Mouse (Mus musculus) heart, adult 18-20 months (tissue): ENCODE data around the gene Gm10413. TPM values are rescaled to one million over a fixed set of nuclear protein-coding genes. Genes with fewer than 3 reads are reported as not detected.
"Not testable (repeated sequence)": the region's sequence is repeated elsewhere in the genome, so short reads cannot be mapped to it uniquely, and the experiment has no call there.

ENCODE experiments used
- DNase-seq, 2 experiments: peaks; one replicate each; pipeline ENCODE4 v3.0.0; 2021 to 2022; ENCODE audit warnings: mixed read lengths in 1 of 2
- long read RNA-seq, 2 experiments: library from polyadenylated mRNA; stranded (forward); transcript quantifications; one replicate each; pipeline ENCODE4 v2.0.0; 2021
- total RNA-seq, 2 experiments: library from RNA; stranded (reverse); gene quantifications; 2 replicates each; pipeline ENCODE4 v1.2.3; 2021

The Gm10413 gene
- total RNA-seq, result not detected
- long read RNA-seq, experiment 1, result 0 reads
- long read RNA-seq, experiment 2, result 0 reads

- DNase-seq, result not testable (repeated sequence)
Measured at GRCm38 (mm10) chr14:3394793-3395192, at the start of gene Gm10413. TSS of gene Gm10413 (plus strand) at chr14:3395093.

GRCm38 (mm10) chr14:3412314-3412713 is 17.4 kb downstream of the Gm10413 start, which contains the start of gene Gm10409:
TSS of gene Gm10409 (plus strand) at chr14:3412614.
- not testable (repeated sequence) for DNase-seq

- not testable (repeated sequence) for DNase-seq
Measured at GRCm38 (mm10) chr14:3427803-3428202, 32.9 kb downstream of the Gm10413 start, which contains the start of gene Gm3005. TSS of gene Gm3005 (plus strand) at chr14:3428103.

- not testable (repeated sequence) for DNase-seq
Measured at GRCm38 (mm10) chr14:3449079-3449478, 54.2 kb downstream of the Gm10413 start, which contains the start of gene Gm10408. TSS of gene Gm10408 (plus strand) at chr14:3449379.

Other genes with a start within 250 kb of the Gm10413 start
- gene Gm5795, start 206.8 kb upstream of the Gm10413 start, total RNA-seq, result not detected
- under 1 TPM; 0.36 to 0.50 TPM for gene D830030K20Rik, start 186.6 kb upstream of the Gm10413 start, total RNA-seq
- not detected for gene Gm2956, start 62.5 kb upstream of the Gm10413 start, total RNA-seq
- under 1 TPM; 0.12 to 0.21 TPM for gene Gm10409, start 17.5 kb downstream of the Gm10413 start, total RNA-seq
- gene Gm3005, start 33.0 kb downstream of the Gm10413 start, total RNA-seq, result not detected
- not detected for gene Gm10408, start 54.3 kb downstream of the Gm10413 start, total RNA-seq
- not detected for gene Gm3012, start 239.4 kb downstream of the Gm10413 start, total RNA-seq